Mouse (Mus musculus) left cerebral cortex, adult 8-10 months (tissue): ENCODE data around the gene Slc30a2. TPM values are rescaled to one million over a fixed set of nuclear protein-coding genes. Genes with fewer than 3 reads are reported as not detected.
A peak's percentile ranks its signal among the peaks of the same experiment; 100 is the strongest.
"Not testable (repeated sequence)": the region's sequence is repeated elsewhere in the genome, so short reads cannot be mapped to it uniquely, and the experiment has no call there.

Experiments used
- DNase-seq, 2 experiments: peaks; one replicate each; pipeline ENCODE4 v3.0.0; 2022; ENCODE audit warnings: low spot score in 2 of 2
- total RNA-seq, 4 experiments: library from RNA; stranded (reverse); gene quantifications; 2 replicates each; pipeline ENCODE4 v1.2.4; 2022

The Slc30a2 gene
- total RNA-seq: under 1 TPM in 2 of 4 experiments, not detected in 2; 0.16 to 0.23 TPM

DNA sequence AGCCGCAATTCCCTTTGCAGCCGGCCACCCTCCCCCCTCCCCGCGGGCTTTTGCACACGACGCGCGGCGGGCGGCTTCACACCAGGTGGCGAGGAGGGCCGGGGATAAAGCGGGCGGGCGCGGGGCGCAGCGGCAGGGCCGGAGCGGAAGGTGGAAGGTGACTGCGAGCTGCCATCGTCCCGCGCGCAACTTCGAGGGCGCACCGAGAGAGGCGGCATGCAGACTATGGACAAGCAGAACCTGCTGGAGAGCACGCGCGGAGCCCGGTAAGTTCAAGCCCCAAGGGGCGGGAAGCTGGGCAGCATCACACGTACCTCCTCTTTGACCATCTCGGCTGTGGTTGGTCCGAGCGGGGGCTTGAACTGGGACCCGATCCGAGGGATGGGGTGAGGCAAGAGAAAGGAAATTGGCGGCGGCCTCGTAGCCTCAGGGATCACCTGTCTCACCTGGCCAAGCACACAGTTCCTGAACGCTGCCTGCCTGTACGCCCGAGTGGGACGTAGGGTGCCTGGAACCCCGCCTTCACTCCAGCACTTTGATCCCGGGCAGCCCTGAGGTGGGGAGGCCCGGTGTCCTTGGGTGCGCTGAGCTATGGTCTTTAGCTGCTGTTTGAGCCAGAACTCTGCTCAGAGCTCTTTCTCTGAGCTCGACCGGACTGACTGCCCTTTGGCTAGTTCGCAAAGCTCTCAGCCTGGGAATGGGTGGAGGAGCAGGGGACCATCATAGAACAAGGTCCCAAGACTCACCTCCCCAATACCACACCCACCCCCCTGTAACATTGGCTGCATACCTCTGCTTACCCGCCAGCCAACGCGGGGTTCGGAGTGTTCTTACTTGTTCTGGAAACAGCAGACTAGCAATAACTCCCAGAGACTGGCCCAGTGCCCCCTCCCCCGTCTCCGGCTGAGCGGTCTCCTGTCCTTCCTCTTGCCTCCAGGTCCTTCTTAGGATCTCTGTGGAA lies at the start of gene Slc30a2:
Gene Slc30a2, plus strand, starts transcription at position 111 of the 961 bp plus-strand sequence.
- DNase-seq: no peak

DNA sequence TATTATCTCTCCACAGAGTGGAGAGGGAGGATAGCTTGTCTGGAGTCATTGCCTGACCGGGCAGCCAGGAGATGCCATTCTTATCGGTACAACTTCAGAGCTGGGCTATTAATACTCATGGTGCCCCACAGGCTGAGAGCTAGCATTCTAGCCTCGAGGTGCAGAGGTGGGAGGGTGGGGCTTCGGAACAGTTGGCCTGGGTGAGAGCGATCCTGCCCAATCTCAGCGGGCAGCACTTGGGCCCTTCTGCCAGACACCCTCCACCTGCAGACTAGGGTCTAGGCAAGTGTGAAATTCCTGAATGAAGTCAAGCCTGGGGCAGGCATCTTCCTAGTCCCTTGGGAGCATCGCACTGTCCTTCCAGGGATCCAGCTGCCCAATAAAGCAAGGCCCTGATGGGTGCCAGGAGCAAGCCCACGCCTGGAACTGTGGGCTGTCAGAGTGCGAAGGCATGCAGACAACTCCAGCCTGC lies 49.3 kb upstream of the Slc30a2 start:
- DNase-seq: no peak

DNA sequence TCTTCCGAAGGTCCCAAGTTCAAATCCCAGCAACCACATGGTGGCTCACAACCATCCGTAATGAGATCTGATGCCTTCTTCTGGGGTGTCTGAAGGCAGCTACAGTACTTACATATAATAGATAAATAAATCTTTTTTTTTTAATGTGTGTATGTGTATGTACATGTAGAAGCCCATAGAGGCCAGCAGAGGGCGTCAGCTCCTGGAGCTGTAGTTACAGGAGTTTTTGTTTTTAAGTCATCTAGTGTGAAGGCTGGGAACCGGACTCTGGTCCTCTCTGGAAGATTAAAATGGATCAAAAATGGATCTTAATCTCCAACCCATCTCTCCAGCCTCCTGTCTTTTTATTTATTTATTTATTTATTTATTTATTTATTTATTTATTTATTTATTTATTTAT lies 46.9 kb upstream of the Slc30a2 start:
- DNase-seq: not testable (repeated sequence)

DNA sequence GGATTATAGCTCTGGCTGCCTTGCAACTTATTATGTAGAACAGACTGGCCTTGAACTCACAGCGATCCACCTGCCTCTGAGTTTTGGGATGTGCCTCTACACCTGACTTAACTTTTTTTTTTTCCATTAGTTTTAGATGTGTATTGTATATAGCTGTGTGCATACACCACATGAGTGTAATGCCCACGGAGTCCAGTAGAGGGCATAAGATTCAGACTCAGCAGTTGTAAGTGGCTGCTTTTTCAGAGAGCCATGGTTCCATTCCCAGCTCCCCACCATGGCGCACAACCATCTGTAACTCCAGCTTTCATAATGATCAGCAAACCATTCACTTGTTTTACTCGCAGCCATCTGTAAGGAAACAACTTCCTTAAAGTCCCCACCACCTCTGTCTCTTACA lies 46.5 kb upstream of the Slc30a2 start:
- DNase-seq: no peak

DNA sequence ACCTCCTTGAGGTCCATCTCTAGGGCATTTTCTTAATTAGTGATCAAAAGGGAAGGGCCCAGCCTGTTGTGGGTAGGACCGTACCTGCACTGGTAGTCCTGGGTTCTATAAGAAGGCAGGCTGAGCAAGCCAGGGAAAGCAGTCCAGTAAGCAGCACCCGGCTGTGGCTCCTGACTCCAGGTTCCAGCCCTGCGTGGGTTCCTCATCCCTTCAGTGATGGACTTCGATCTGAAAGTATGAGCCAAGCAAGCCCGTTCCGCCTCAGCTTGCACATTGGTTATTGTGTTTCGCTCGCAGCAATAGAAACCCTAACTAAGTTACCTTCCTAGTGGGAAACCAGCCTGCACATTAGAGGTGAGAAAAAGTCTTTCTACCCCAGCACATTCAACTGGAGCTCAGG lies 45.6 kb upstream of the Slc30a2 start:
- no peak for DNase-seq

DNA sequence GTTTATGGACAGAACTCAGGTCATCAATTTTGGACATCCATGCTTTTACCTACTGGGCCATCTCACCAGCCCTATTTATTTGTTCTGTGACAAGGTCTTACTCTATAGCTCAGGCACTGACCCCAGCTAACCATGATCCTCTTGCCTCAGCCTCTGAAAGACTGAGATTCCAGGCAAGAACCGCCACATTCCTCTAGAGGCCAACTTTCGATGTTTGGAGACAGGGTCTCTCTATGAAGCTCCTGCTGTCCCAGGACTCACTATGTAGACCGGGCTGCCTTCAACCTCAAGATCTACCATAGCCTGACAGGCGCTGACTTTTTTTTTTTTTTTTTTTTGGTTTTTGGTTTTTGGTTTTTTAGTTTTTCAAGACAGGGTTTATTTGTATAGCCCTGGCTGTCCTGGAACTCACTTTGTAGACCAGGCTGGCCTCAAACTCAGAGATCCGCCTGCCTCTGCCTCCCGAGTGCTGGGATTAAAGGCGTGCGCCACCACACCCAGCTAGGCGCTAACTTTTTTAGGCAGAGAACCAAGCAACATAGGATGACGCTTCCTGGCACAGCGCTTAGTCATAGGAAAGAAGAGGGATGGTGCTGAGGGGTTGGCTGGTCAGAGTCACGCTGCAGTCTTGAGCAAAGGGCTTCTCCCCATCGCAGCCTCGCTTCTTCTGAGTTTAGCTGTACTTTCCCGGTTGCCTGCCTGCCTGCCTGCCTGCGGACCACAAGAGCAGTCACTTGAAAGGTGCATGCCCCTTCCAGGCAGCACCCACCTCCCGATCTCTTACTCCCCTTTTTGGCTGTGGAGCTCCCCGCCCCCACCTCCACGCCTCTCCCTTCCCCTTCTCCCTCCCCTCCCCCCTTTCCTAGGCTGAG lies 44.1 kb upstream of the Slc30a2 start:
- no peak for DNase-seq

DNA sequence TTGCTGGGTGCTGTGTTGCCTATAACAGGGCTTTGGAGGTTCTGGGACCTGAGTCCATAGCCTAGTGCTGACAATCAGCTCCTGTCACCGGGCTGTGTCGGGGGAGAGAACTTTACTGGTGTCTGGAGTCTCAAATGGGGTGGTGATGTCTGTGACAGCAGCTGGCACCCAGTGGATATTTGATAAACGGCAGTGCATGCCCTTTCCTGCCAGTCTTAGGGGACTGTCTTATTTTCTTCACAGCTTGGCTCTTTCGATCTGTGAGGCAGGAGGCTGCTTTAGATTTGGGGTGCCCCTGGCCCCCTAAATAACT lies 43.5 kb upstream of the Slc30a2 start:
- no peak for DNase-seq

DNA sequence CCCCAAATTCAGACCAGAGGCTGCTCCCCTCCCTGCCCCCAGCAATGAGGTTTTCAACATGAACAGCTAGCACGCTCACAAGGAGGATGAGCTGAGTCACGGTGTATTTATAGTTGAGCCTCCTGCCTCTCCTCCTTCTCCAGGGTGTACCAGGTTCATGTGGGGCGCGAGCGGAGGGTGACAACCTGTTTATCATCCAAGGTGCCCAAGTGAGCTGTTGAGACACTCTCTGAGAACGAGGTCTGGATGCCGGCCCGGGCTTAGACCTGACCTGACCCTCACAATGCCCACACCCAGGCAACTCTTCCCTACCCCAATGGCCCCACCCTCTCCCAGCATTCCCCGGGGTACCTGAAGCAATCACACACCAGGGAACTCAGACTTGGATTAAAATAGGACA lies 42.7 kb upstream of the Slc30a2 start:
- peak; percentile 40 to 54 for DNase-seq

DNA sequence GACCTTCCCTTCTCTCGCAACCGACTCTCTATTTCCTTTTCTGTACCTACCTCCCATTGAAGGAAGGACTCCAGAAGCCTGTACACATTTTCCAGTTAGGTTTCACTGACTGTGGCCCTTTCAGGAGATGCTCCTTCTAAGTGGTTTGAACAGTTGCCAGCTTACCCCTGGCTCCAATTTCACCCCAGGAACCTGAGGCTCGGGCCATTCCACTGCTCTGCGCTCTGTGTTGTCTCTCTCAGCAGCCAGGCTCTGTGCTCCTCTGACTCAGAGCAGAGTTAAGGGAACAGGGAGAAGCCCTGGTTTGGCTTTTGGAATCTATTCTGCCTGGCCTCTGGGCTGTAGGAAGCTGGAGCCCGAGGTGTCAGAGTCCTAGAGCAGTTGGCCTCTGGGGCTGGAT lies 40.9 kb upstream of the Slc30a2 start:
- DNase-seq: no peak

DNA sequence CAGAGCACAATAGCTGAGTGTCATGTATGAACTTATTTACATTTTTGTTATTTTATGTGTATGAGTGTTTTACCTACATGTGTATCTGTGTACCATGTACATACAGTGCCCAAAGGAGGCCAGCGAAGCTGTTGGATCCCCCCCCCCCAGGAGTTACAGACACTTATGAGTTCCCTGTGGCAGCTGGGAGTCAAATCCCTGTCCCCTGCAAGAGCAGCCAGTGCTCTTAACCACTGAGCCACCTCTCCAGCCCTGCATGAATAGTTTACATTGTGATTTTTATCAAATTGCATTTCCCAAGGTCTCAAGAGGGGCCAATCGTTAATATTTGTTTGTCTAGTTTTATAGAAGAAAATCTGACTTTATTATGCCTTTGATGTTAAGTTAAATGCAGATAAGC lies 36.0 kb upstream of the Slc30a2 start:
- no peak for DNase-seq

DNA sequence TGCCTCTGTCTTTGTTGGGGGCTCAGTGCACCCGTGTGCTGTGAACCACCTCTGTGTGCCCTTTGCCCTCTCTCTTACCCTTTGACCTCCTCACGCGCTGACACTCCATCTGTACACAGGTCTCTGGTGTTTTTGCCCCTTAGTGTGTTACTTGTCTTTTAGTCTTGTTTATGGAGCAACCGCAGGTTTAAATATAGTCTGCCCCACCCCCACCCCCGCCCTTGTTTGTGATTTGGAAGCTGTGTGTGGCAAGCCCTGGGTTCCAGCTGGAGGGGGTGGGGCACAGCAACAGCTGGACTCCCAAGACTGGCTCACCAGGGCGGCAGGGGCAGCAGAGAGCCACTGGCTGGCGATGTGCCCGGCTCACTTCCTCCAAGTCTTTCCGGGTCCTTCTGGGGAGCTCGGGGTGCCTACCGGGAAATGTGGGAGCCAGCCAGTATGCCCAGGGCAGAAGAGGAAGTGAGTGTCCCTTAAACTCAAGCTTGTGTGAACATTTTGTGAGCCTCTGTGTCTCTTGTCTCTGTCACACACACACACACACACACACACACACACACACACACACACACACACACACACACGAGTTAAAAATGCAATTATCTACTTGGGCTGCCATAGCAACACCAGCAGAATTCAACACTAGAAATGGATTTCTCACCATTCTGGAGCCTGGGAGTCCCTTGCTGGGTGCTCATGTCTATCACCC lies 35.5 kb upstream of the Slc30a2 start:
- peak in 1 of 2 experiments; percentile 45 for DNase-seq

DNA sequence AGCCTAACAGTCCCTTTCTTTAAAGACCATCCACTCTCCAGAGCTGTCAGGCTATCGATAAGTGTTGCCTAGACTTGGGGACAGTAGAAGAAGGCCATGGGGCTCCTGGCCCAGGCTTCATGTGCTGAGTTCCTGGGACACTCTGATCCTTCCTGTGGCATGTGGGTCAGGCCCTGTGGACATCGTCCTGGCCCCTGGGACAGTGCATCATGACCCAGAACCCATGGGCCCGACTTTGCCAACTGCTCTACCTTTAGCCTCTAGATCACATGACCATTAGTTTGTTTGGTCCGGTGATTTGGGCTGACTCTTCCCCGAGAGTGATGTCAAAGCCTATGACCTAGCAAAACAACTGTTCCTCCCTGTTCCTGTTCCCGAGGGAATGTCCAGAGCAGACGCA lies 32.9 kb upstream of the Slc30a2 start:
- no peak for DNase-seq

DNA sequence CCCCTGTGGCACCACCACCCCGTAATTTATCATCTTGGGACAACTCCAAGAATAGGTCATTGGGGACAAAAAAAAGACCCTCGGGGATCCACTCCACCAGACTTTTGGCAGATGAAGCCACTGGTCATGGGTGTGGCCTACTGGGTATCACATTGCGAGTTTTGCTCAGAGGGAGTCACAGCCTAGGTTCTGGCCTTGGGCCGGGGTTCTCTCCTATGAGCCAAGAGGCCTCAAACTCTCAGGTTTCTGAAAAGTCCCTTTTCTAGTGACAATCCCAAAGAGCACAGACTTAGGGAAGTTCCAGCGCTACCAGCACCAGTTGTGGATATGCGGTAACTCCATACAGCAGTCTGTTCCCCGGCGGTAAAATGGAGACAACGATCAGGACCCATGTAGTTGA lies 32.3 kb upstream of the Slc30a2 start:
- DNase-seq: no peak

DNA sequence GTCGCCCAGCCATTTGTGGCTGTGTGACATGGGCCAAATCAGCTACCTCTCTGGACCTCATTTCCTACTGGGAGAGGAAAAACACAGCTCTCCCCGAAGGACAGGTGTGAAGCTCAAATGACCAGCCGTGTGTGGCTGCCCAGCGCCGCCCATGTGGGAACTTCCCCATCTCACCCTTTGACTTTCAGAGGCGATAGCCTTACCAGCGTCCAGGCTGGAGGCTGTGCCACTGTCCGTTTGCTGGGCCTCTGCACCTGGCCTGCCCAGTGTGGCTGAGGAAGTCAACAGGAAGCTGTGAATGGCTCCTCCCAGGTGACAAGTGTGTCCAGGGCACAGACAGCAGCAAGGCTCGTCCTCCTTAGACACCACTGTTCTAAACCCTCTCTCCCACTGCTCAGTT lies 31.2 kb upstream of the Slc30a2 start:
- DNase-seq: no peak

DNA sequence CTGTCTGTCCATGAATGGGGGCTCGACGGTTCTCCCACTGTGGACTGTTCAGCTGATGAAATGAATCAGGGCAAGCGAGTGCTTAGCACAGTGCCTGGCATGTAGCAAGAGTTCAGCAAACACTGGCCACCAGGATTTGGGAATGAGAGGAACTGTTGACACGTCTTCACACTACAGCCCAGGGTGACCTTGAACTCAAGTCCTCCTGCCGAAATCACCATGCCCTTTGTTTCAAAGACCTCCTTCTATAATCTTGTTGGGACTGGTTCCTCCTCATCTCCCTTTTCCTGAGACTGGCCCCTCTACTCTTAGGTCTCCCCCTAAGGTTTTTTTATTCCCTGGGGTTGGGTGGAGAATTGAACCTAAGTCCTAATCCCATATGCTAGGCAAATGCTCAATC lies 30.6 kb upstream of the Slc30a2 start:
- no peak for DNase-seq

DNA sequence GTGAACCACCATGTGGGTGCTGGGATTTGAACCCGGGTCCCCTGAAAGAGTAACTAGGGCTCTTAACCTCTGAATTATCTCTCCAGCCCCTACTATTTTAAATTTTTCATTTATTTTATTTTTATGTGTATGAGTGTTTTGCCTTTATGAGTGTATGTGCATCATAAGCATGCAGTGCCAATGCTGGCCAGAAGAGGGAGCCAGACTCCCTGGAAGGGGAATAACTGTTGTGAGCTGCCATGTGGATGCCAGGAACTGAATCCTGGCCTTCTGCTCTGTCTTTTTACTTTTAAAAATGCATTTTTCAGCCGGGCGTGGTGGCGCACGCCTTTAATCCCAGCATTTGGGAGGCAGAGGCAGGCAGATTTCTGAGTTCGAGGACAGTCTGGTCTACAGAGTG lies 30.1 kb upstream of the Slc30a2 start:
- no peak for DNase-seq

DNA sequence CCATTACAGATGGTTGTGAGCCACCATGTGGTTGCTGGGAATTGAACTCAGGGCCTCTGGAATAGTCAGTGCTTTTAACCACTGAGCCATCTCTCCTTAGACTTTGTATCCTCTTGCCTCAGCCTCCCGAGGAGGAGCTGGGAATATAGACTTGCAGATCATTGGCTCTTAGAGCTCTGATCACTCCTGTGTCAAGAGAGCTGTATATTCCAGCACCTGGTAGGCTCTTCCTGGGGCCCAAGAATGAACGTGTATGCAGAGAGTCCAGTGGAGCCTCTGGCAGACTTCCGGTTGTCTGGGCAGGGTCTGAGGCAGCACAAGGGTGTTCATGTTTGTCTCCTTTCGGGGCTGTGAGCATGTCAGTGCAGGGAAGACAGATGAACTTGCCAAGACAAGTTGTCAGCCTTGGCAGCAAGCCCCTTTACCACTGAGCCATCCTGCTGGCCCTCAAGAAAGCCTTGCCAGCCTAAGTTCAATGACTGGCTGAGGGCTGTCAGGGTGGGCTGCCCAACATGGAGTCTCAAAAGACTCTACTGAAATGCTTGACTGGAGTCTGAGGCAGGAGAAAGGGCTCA lies 28.8 kb upstream of the Slc30a2 start:
- DNase-seq: no peak

DNA sequence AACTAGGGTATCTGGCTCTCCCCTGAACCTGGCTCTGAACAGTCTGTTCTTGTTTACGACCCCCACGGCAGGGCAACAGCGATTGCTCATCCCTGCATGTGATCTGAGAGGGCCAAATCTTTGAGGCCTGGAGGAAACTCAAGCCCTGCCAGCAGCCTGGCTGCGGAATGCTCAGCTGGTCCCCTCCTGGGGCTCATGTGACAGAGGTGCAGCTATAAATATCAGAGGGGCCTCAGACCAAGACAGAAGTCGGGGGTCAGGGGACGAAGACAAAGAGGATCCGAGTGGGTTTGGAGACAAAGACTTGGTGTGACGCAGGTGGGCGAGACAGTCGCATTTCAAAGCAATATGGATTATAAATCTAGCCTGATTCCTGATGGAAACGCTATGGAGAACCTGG lies 28.1 kb upstream of the Slc30a2 start, which contains the start of gene Trim63:
Gene Trim63, plus strand, starts transcription at position 245 of the 400 bp plus-strand sequence.
- no peak for DNase-seq

DNA sequence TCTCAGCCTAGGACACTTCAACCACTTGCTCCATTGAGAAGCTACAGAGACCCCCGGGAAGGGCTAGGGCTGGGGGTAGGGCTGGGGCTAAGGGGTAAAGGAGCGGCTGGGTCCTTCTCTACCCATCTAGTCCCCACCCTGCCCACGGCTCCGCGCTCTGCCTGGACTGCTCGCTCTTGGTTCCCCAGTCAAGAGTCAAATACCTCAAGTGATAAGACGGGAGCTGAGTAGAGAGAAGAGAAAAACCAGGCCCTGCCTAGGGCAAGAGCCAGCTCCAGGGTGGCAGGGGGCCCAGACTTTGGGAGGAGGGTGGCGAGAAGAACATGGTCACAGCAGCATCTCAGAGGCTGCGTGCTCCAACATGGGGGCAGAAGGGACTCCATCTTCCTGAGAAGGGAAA lies 27.5 kb upstream of the Slc30a2 start:
- DNase-seq: no peak

DNA sequence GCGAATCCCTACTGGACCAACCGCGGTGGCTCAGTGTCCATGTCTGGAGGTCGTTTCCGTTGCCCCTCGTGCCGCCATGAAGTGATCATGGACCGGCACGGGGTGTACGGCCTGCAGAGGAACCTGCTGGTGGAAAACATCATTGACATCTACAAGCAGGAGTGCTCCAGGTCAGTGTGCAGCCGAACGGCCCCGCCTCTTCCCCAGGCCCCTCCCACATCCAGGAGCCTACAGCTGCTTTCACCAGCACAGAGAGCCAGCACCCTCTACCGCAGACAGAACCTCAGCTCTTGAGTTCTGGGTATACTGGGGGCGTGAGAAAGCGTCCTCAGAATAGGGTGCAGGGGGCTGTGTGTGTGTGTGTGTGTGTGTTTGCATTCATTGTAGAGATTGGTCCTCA lies 26.6 kb upstream of the Slc30a2 start:
- DNase-seq: no peak

DNA sequence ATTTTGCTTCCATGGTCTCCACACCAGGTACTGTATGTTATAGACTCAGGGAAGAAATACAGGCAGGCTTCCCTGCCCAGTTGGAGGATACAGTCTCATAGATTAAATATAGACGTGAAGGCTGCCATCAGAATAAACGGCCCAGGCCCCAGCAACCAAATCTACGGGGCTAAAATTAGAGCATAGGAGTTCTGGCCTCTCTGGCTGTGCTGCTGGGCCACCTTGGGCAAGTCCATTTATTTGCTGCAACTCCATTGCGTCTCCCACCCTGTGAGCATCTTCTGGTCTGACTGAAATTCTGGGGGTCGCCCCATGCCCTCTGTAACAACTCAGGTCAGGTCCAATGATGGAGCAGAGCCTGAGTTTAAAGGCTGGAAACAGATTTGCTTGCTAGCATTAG lies 23.9 kb upstream of the Slc30a2 start:
- no peak for DNase-seq
